Mouse (Mus musculus) frontal cortex, postnatal 14 days (tissue): ENCODE measurements around the gene Cdc42.

Source experiments
- DNase-seq, 2 experiments: peaks; one replicate each; pipeline ENCODE4 v3.0.0; 2022; ENCODE audit warnings: low spot score in 2 of 2

Cdc42 gene

GRCm38 (mm10) chr4:137285876-137286661 is 71.5 kb downstream of the Cdc42 start:
- no peak for DNase-seq

- no peak for DNase-seq
These were observed 74.2 kb downstream of the Cdc42 start for GRCm38 (mm10) chr4:137283407-137283732.

GRCm38 (mm10) chr4:137282584-137283406 is 74.7 kb downstream of the Cdc42 start:
- no peak for DNase-seq

GRCm38 (mm10) chr4:137282122-137282521 is 75.4 kb downstream of the Cdc42 start:
- no peak for DNase-seq

- DNase-seq: no peak
These were observed 76.2 kb downstream of the Cdc42 start for GRCm38 (mm10) chr4:137281273-137281672.

- DNase-seq: no peak
These were observed 78.2 kb downstream of the Cdc42 start for GRCm38 (mm10) chr4:137279346-137279745.

GRCm38 (mm10) chr4:137278144-137279040 is 79.1 kb downstream of the Cdc42 start:
- no peak for DNase-seq

GRCm38 (mm10) chr4:137277600-137278143 is 79.8 kb downstream of the Cdc42 start:
- DNase-seq: no peak

- no peak for DNase-seq
These were observed 80.4 kb downstream of the Cdc42 start, which contains the start of gene Wnt4 for GRCm38 (mm10) chr4:137277166-137277513. Gene Wnt4 (plus strand): TSS chr4:137277489.

- no peak for DNase-seq
These were observed 80.9 kb downstream of the Cdc42 start for GRCm38 (mm10) chr4:137276443-137277165.

GRCm38 (mm10) chr4:137274304-137274703 is 83.2 kb downstream of the Cdc42 start:
- no peak for DNase-seq

GRCm38 (mm10) chr4:137271856-137272255 is 85.7 kb downstream of the Cdc42 start:
- no peak for DNase-seq
